Mouse (Mus musculus) lung, postnatal 14 days (tissue): ENCODE measurements around the gene Erbb4.
A peak's percentile ranks its signal among the peaks of the same experiment; 100 is the strongest.

Experiments
- DNase-seq: peaks from one replicate; pipeline ENCODE4 v3.0.0; 2021

Gene Erbb4

DNA sequence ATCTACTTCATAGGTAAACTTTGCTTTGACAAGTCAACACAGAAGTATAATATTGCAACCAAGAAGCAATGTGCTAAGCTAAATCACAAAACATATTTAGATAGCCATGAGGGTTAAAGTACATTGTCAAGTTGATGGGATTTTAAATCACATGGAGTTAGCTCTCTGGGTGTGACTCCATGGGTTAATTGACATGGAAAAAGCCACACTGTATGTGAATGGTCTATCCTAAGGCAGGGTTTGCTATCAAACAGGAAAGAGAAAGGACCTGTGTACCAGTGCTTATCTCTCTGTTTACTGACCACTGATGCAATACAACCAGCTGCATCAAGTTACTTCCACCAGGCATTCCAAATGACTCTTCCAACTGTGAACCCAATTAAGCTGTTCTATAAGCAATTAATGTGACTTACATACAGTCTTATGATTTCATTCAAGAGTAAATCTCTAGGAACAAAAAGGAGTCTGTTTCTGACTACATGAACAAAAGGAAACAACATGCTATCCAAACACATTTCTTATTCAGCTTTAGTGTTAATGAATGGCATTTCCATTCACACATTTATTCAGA, 641.4 kb downstream of the Erbb4 start:
- no peak for DNase-seq

GRCm38 (mm10) chr1:68451274-68451673, 656.6 kb downstream of the Erbb4 start:
- DNase-seq, result no peak

GRCm38 (mm10) chr1:68424336-68424983, 683.4 kb downstream of the Erbb4 start:
- DNase-seq, result no peak

DNA sequence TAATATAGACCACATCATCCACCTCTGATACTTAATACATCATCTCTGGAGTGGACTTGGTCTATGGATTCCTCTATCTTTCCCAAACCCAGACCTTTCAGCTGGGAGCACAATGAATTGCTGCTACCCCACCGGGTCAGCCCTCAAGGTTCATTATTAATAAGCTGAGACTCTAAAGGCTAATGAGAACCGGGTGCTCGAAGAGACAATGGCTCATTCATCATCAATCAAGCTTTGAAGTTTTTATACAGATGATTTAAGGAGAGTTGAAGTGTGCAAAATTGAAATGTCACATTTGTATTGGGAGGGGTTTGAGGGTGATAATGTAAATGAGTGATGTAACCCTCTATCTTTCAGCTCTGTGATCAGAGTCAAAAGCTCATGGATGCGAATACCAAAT, 706.7 kb downstream of the Erbb4 start:
- no peak for DNase-seq

DNA sequence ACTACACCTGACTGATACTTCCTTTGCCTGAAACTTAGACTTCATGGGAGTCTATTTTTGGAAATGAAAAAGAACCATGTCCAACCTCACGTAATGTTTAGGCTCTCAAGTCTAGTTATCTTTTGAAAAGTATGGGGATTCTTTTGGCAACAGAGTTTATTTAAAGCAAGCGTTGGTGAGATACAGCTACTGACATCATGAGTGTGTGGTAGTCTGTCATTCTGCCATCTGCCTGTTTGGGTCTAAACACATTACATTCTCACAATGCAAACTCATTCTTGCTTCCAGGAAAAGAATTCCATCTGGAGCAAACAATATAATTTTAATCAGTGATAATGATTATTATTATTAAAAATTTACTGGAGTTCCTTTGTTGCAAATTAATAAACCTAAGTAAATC, 736.3 kb downstream of the Erbb4 start:
- DNase-seq, result no peak

GRCm38 (mm10) chr1:68333714-68334113, 774.1 kb downstream of the Erbb4 start:
- no peak for DNase-seq

- no peak for DNase-seq
Observed at GRCm38 (mm10) chr1:68305813-68306212, 802.0 kb downstream of the Erbb4 start.

GRCm38 (mm10) chr1:68284443-68284842, 823.4 kb downstream of the Erbb4 start:
- DNase-seq, result no peak

DNA sequence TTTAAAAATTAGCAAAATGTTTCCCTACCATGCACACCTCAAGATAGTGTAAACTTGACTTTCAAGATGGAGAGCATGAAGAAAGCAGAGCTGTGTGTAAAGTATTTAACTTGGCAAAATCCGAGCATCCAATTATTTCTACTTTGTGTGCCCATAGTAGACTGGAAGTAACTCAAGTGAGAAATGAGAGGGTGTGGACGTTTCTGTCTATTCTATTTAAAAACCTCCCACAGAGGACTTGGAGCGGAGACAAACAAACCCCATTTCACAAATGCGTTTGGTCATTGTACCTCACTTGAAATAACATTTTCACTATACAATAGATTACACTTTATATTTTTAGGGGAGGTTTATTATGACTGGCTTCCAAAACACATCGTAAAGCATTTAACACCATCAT, 832.0 kb downstream of the Erbb4 start:
- DNase-seq, result no peak

GRCm38 (mm10) chr1:68178580-68178979, 929.3 kb downstream of the Erbb4 start:
- DNase-seq, result no peak

GRCm38 (mm10) chr1:68155253-68155652, 952.6 kb downstream of the Erbb4 start:
- no peak for DNase-seq

- no peak for DNase-seq
Observed at GRCm38 (mm10) chr1:68150572-68150971, 957.3 kb downstream of the Erbb4 start.

- DNase-seq, result no peak
Observed at GRCm38 (mm10) chr1:68142562-68143350, 965.1 kb downstream of the Erbb4 start.

GRCm38 (mm10) chr1:68134943-68135342, 972.9 kb downstream of the Erbb4 start:
- DNase-seq, result no peak

- DNase-seq, result no peak
Observed at GRCm38 (mm10) chr1:68134450-68134849, 973.4 kb downstream of the Erbb4 start.

DNA sequence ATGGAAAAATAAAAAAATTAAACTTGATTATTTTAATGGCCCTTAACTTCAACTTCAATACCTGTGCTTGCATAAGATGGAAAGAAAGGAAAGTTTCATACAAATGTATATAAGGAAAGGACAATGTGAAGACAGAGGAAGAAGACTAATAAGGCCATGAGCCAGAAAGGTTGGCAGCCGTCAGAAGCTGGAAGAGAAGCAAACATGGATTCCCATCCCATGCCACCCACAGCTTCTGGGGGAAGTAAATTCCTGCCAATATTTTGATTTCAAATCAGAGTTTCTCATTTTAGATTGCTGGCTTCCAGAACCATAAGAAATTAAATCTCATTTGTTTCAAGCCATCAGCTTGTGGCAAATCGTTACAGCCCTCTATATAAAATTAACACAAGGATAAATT, 984.3 kb downstream of the Erbb4 start:
- no peak for DNase-seq

DNA sequence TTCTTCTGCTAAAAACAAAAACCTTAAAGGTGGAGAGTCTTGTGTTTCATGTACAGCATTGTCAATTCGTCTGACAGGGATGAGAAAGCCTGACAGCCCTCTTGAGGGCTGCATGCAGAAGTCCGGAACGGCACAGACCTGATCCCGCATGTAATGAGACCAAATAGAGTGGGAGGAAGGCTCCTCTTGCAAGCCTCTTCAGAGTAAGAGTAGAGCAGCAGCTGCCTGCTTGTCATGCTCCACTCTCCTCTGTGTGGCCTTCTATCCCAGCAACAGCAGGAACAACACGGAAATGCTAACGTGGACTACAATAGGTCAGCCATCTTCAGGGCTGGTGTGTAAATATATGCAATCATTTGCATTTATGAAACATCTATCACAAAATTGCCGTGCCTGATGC, 987.5 kb downstream of the Erbb4 start:
- DNase-seq, result no peak

GRCm38 (mm10) chr1:68115721-68116120, 992.1 kb downstream of the Erbb4 start:
- no peak for DNase-seq

DNA sequence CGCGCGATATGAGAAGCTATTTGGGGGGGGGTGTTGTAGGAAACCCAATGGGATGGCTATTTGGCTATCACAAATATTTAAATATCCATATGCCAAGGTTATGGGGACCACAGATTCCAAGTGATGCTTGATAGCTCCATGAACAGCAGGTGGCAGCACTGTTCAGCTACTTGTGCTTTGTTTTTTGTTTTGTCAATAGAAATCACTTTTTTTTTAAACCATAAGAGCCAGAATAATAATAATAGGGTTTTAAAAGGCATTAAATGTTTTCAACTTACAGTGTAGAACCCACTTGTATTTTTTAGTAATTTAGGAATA, 1001.4 kb downstream of the Erbb4 start:
- peak; percentile 29 for DNase-seq

GRCm38 (mm10) chr1:68105834-68106542, 1001.9 kb downstream of the Erbb4 start:
- DNase-seq, result no peak

DNA sequence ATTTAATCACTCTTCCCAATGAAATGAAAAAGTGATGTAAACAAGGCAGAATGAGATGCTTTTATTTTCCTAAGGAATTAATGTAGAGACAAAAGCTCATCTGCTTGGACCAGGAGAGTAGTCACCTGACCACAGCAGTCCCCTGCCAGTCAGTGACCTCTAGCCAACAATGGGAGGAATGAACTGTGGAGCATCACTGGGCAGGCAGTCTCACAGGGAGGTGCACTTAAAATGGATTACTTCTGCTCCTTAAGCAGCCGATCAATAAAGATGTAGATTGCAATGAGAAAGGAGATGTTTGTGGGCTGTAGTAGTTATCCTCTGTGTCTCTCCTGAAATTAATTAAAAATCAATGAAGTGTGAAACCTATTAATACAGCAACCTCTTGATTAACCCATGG, 1018.2 kb downstream of the Erbb4 start:
- DNase-seq, result no peak

DNA sequence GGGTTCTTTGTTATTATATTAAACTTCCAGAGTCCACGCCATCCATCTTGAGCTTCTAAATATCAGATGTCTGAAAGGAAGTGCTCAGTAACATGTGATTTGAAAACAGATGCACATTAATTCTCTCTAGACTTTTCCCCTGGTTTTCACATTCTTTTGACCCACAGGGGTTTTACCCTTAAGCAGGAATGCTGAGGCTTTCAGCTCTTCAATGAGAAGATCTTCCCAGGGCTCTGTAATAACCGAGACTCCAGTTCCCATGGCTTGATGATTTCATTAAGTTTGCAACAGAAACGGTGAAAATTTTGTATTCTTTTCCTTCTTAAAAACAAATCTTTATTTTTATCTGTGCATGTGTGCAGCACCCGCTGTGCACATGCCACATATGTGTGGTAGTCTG, 1051.4 kb downstream of the Erbb4 start:
- DNase-seq, result no peak

DNA sequence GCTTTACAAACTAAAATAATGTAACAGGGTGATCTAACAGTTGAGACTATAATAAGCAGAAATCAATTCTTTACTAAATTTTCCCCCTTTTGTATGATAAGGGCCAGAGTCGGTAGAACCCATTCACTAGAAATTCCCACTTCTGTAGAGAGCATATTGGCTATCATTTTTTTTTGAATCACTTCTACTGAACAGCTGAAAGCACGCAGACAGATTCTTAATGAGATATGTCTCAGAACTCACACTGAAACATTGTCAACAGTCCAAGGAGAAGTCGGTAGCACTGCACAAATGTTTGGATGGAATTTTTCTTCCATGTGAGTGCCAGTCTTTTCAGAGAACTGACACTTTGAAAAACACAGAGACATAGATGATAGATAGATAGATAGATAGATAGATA, 1053.1 kb downstream of the Erbb4 start:
- no peak for DNase-seq

DNA sequence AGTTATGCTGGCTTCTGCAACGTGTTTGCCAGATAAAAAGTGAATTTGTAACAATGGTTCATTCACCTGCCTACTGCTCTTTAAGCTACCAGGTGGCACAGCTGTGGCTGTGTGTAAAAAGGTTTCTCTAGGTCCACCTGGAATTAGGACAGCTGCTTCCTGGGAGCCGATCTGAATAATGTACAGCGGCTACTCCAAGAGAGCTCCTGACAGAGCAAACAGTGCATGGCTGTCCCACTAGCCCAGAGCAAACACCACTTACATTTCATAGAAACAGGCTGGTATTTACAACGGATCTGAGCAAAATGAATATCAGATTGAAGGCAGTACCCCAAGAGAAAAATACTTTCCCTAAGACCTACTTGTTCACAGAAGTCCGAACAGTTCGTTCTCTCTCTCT, 1058.0 kb downstream of the Erbb4 start:
- no peak for DNase-seq
